Mouse (Mus musculus): ENCODE results near the gene Prrc2b. TPM values are rescaled to one million over a fixed set of nuclear protein-coding genes. Genes with fewer than 3 reads are reported as not detected.

The Prrc2b gene
- polyA plus RNA-seq, 1 experiment, result 5.5 TPM

GRCm38 (mm10) chr2:32175508-32175907, 24.6 kb downstream of the Prrc2b start:
- no peaks in the 10 kb centered on the region for H3K36me3 ChIP-seq (ENCODE audit: control insufficient read depth, insufficient read depth, low read length)
- H3K27me3 ChIP-seq (ENCODE audit: control insufficient read depth, insufficient read depth, low read length), result no peaks in the 10 kb centered on the region
- no peak overlapping the region for H3K4me3 ChIP-seq (ENCODE audit: control insufficient read depth, low read depth, low read length)
- H3K4me1 ChIP-seq (ENCODE audit: control insufficient read depth, insufficient read depth, low read length), result peaks cover 3% of the 10 kb centered on the region
- no peak overlapping the region for H3K27ac ChIP-seq (ENCODE audit: control insufficient read depth, insufficient read depth, low read depth, low read length)
- no peak for TF ChIP-seq CTCF (IDR thresholded peaks at IDR 0.05; ENCODE audit: control insufficient read depth, insufficient read depth, insufficient replicate concordance, low read depth, low read length)
- TF ChIP-seq POLR2A (IDR thresholded peaks at IDR 0.05; ENCODE audit: control insufficient read depth, low read depth, low read length), result no peak

GRCm38 (mm10) chr2:32176848-32177247, 26.0 kb downstream of the Prrc2b start:
- H3K27me3 ChIP-seq (ENCODE audit: control insufficient read depth, insufficient read depth, low read length), result no peaks in the 10 kb centered on the region
- TF ChIP-seq POLR2A (IDR thresholded peaks at IDR 0.05; ENCODE audit: control insufficient read depth, low read depth, low read length) (no peak), CTCF (IDR thresholded peaks at IDR 0.05; ENCODE audit: control insufficient read depth, insufficient read depth, insufficient replicate concordance, low read depth, low read length) (no peak)
- H3K4me3 ChIP-seq (ENCODE audit: control insufficient read depth, low read depth, low read length), result no peak overlapping the region
- H3K27ac ChIP-seq (ENCODE audit: control insufficient read depth, insufficient read depth, low read depth, low read length), result no peak overlapping the region
- H3K4me1 ChIP-seq (ENCODE audit: control insufficient read depth, insufficient read depth, low read length), result peaks cover 3% of the 10 kb centered on the region
- no peaks in the 10 kb centered on the region for H3K36me3 ChIP-seq (ENCODE audit: control insufficient read depth, insufficient read depth, low read length)

GRCm38 (mm10) chr2:32177397-32178060, 26.6 kb downstream of the Prrc2b start:
- H3K27me3 ChIP-seq (ENCODE audit: control insufficient read depth, insufficient read depth, low read length), result no peaks in the 10 kb centered on the region
- peaks cover 4% of the 10 kb centered on the region for H3K4me1 ChIP-seq (ENCODE audit: control insufficient read depth, insufficient read depth, low read length)
- TF ChIP-seq POLR2A (IDR thresholded peaks at IDR 0.05; ENCODE audit: control insufficient read depth, low read depth, low read length) (no peak), CTCF (IDR thresholded peaks at IDR 0.05; ENCODE audit: control insufficient read depth, insufficient read depth, insufficient replicate concordance, low read depth, low read length) (no peak)
- H3K27ac ChIP-seq (ENCODE audit: control insufficient read depth, insufficient read depth, low read depth, low read length), result no peak overlapping the region
- no peaks in the 10 kb centered on the region for H3K36me3 ChIP-seq (ENCODE audit: control insufficient read depth, insufficient read depth, low read length)
- no peak overlapping the region for H3K4me3 ChIP-seq (ENCODE audit: control insufficient read depth, low read depth, low read length)

GRCm38 (mm10) chr2:32179363-32179762, 28.5 kb downstream of the Prrc2b start:
- Histone ChIP-seq H3K4me1 (ENCODE audit: control insufficient read depth, insufficient read depth, low read length) (peaks cover 5% of the 10 kb centered on the region), H3K36me3 (ENCODE audit: control insufficient read depth, insufficient read depth, low read length) (no peaks in the 10 kb centered on the region), H3K27me3 (ENCODE audit: control insufficient read depth, insufficient read depth, low read length) (no peaks in the 10 kb centered on the region), H3K4me3 (ENCODE audit: control insufficient read depth, low read depth, low read length) (no peak overlapping the region), H3K27ac (ENCODE audit: control insufficient read depth, insufficient read depth, low read depth, low read length) (no peak overlapping the region)
- TF ChIP-seq POLR2A (IDR thresholded peaks at IDR 0.05; ENCODE audit: control insufficient read depth, low read depth, low read length) (no peak), CTCF (IDR thresholded peaks at IDR 0.05; ENCODE audit: control insufficient read depth, insufficient read depth, insufficient replicate concordance, low read depth, low read length) (no peak)

- TF ChIP-seq CTCF (IDR thresholded peaks at IDR 0.05; ENCODE audit: control insufficient read depth, insufficient read depth, insufficient replicate concordance, low read depth, low read length), result no peak
- Histone ChIP-seq H3K4me3 (ENCODE audit: control insufficient read depth, low read depth, low read length) (no peak overlapping the region), H3K27me3 (ENCODE audit: control insufficient read depth, insufficient read depth, low read length) (no peaks in the 10 kb centered on the region), H3K27ac (ENCODE audit: control insufficient read depth, insufficient read depth, low read depth, low read length) (no peak overlapping the region; the same call in 1 of the 2 replicates), H3K4me1 (ENCODE audit: control insufficient read depth, insufficient read depth, low read length) (peaks cover 4% of the 10 kb centered on the region; the same call in 1 of the 2 replicates), H3K36me3 (ENCODE audit: control insufficient read depth, insufficient read depth, low read length) (no peaks in the 10 kb centered on the region)
These were observed 29.2 kb downstream of the Prrc2b start for GRCm38 (mm10) chr2:32180127-32180526.

GRCm38 (mm10) chr2:32181364-32181763, 30.5 kb downstream of the Prrc2b start:
- Histone ChIP-seq H3K27me3 (ENCODE audit: control insufficient read depth, insufficient read depth, low read length) (no peaks in the 10 kb centered on the region), H3K4me3 (ENCODE audit: control insufficient read depth, low read depth, low read length) (no peak overlapping the region), H3K4me1 (ENCODE audit: control insufficient read depth, insufficient read depth, low read length) (peaks cover 4% of the 10 kb centered on the region; the same call in 1 of the 2 replicates), H3K36me3 (ENCODE audit: control insufficient read depth, insufficient read depth, low read length) (no peaks in the 10 kb centered on the region), H3K27ac (ENCODE audit: control insufficient read depth, insufficient read depth, low read depth, low read length) (no peak overlapping the region)
- TF ChIP-seq POLR2A (IDR thresholded peaks at IDR 0.05; ENCODE audit: control insufficient read depth, low read depth, low read length) (no peak), CTCF (IDR thresholded peaks at IDR 0.05; ENCODE audit: control insufficient read depth, insufficient read depth, insufficient replicate concordance, low read depth, low read length) (no peak)

GRCm38 (mm10) chr2:32182119-32182518, 31.2 kb downstream of the Prrc2b start:
- no peaks in the 10 kb centered on the region for H3K36me3 ChIP-seq (ENCODE audit: control insufficient read depth, insufficient read depth, low read length)
- TF ChIP-seq POLR2A (IDR thresholded peaks at IDR 0.05; ENCODE audit: control insufficient read depth, low read depth, low read length) (no peak), CTCF (IDR thresholded peaks at IDR 0.05; ENCODE audit: control insufficient read depth, insufficient read depth, insufficient replicate concordance, low read depth, low read length) (no peak)
- H3K27me3 ChIP-seq (ENCODE audit: control insufficient read depth, insufficient read depth, low read length), result no peaks in the 10 kb centered on the region
- H3K27ac ChIP-seq (ENCODE audit: control insufficient read depth, insufficient read depth, low read depth, low read length), result no peak overlapping the region
- H3K4me1 ChIP-seq (ENCODE audit: control insufficient read depth, insufficient read depth, low read length), result peaks cover 4% of the 10 kb centered on the region; the same call in 1 of the 2 replicates
- H3K4me3 ChIP-seq (ENCODE audit: control insufficient read depth, low read depth, low read length), result no peak overlapping the region

Measured in testis, adult 2 months (tissue).